Mouse (Mus musculus) T-helper 17 cell (primary cell): ENCODE measurements around the gene F5.
"Not testable (repeated sequence)": the region's sequence is repeated elsewhere in the genome, so short reads cannot be mapped to it uniquely, and the experiment has no call there.

ENCODE experiments used
- in situ Hi-C, 2 experiments: fragments of 300-600 bp; cut with MboI, MseI; formaldehyde crosslinking; loops; 1 replicate in 1 of 2; 2 replicates in 1 of 2; pipeline ENCODE4 v1.15.1; 2025; ENCODE audit warnings: high pct_unique_total_duplicates in 2 of 2

The F5 gene

GRCm38 (mm10) chr1:164223089-164223488, 71.5 kb downstream of the F5 start:
- in situ Hi-C loops = no loop called here

- in situ Hi-C loops = not testable (repeated sequence)
Measured at GRCm38 (mm10) chr1:164231937-164232570, 80.4 kb downstream of the F5 start.

GRCm38 (mm10) chr1:164233447-164233846, 81.8 kb downstream of the F5 start:
- in situ Hi-C loops = no loop called here

GRCm38 (mm10) chr1:164235078-164235477, 83.4 kb downstream of the F5 start:
- in situ Hi-C loops = no loop called here

GRCm38 (mm10) chr1:164236078-164236477, 84.4 kb downstream of the F5 start:
- in situ Hi-C loops = no loop called here

GRCm38 (mm10) chr1:164241494-164241893, 89.9 kb downstream of the F5 start:
- in situ Hi-C loops = no loop called here

- in situ Hi-C loops = no loop called here
Measured at GRCm38 (mm10) chr1:164242809-164243208, 91.2 kb downstream of the F5 start.

- in situ Hi-C loops = no loop called here
Measured at GRCm38 (mm10) chr1:164247442-164247841, 95.8 kb downstream of the F5 start.

GRCm38 (mm10) chr1:164247971-164248370, 96.3 kb downstream of the F5 start:
- in situ Hi-C loops = no loop called here

GRCm38 (mm10) chr1:164248465-164249331, 97.1 kb downstream of the F5 start, which contains the start of gene Slc19a2:
TSS of gene Slc19a2 (plus strand) at chr1:164249046.
- in situ Hi-C loops = no loop called here

GRCm38 (mm10) chr1:164249332-164249711, 97.7 kb downstream of the F5 start:
- in situ Hi-C loops = no loop called here

- in situ Hi-C loops = loop anchor here in 1 of 2 experiments (25.0 kb wide), 1 partner anchor 1587 kb away; no protein-coding TSS in a partner anchor
Measured at GRCm38 (mm10) chr1:164250391-164251150, 98.9 kb downstream of the F5 start.

- in situ Hi-C loops = loop anchor here in 1 of 2 experiments (25.0 kb wide), 1 partner anchor 1586 kb away; no protein-coding TSS in a partner anchor
Measured at GRCm38 (mm10) chr1:164251438-164251837, 99.8 kb downstream of the F5 start.

GRCm38 (mm10) chr1:164252551-164252950, 100.9 kb downstream of the F5 start:
- in situ Hi-C loops = loop anchor here in 1 of 2 experiments (25.0 kb wide), 1 partner anchor 1585 kb away; no protein-coding TSS in a partner anchor

- in situ Hi-C loops = loop anchor here in 1 of 2 experiments (25.0 kb wide), 1 partner anchor 1582 kb away; no protein-coding TSS in a partner anchor
Measured at GRCm38 (mm10) chr1:164254836-164255235, 103.2 kb downstream of the F5 start.

GRCm38 (mm10) chr1:164260171-164261028, 108.8 kb downstream of the F5 start:
- in situ Hi-C loops = loop anchor here in 1 of 2 experiments (25.0 kb wide), 1 partner anchor 1577 kb away; no protein-coding TSS in a partner anchor

- in situ Hi-C loops = loop anchor here in 1 of 2 experiments (25.0 kb wide), 1 partner anchor 1576 kb away; no protein-coding TSS in a partner anchor
Measured at GRCm38 (mm10) chr1:164261553-164261952, 109.9 kb downstream of the F5 start.
